Mouse (Mus musculus): Measurements from ENCODE around the gene Rad54l2. TPM values are rescaled to one million over a fixed set of nuclear protein-coding genes. Genes with fewer than 3 reads are reported as not detected.

The Rad54l2 gene
- total and polyA plus RNA-seq, 3 experiments, result 9.5 to 14.8 (median 10.7) TPM

DNA sequence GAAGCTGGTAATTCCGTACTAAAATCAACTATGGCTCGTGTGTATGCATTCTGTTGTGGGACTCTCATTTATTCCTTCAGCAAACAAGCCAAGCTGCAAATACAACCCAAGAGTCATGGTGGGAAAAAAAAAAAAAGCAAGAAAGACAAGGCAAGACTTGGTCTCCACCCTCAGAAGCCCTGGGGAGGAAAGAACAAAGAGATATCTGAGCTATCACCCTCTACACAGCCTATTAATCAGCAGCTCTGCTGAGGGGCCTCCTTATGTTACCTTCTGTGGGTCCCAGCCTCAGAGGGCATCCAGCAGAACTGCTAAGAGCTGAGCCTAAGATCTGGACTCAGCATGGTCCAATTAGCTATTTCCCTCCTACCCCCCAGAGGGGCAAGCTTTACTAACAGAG is 115.1 kb downstream of the Rad54l2 start:
- no peaks in the 10 kb centered on the region for H3K4me1 ChIP-seq (ENCODE audit: control insufficient read depth, insufficient read depth, low read length)
- H3K9ac ChIP-seq (ENCODE audit: low read depth, low read length), result no peak overlapping the region
- H3K4me3 ChIP-seq, result no peak overlapping the region
- DNase-seq, result no peak
- H3K79me2 ChIP-seq (replicated peaks; ENCODE audit: control insufficient read depth, insufficient read depth, low read length), result no peaks in the 10 kb centered on the region
- H3K36me3 ChIP-seq (ENCODE audit: control insufficient read depth, insufficient read depth, low read length), result no peaks in the 10 kb centered on the region
- 91% methylated on average over 2 of the region's 2 CpGs for WGBS
- TF ChIP-seq EP300 (IDR thresholded peaks at IDR 0.05; ENCODE audit: insufficient read depth, low read depth, low read length) (no peak), CTCF (IDR thresholded peaks at IDR 0.05) (no peak), POLR2A (IDR thresholded peaks at IDR 0.05; ENCODE audit: insufficient read depth, low read depth, low read length) (no peak)
- no peaks in the 10 kb centered on the region for H3K27me3 ChIP-seq (ENCODE audit: control insufficient read depth, insufficient read depth, low read length)
- intact Hi-C loops (cut with DNase I), result no loop called here
- H3K27ac ChIP-seq, result no peak overlapping the region

DNA sequence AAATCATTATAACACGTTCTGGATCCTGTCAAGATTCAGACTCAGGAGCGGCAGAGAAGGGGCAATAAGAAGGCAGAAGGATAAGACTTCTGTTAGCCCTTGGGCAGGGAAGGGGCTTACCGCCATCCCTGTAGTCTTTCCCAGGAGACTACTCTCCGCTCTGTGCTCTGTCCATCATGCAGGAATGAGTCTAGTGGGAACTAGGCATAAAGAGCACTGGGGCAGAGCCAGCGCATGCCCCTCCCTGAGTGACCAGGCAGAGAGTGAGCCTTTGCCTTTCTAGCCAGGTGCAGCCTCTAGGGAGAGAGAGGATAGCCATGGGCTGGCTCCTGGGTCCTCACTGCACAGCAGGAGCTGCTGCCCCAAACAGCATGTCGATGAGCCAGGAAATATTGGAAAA is 124.1 kb downstream of the Rad54l2 start:
- no peaks in the 10 kb centered on the region for H3K36me3 ChIP-seq (ENCODE audit: control insufficient read depth, insufficient read depth, low read length)

DNA sequence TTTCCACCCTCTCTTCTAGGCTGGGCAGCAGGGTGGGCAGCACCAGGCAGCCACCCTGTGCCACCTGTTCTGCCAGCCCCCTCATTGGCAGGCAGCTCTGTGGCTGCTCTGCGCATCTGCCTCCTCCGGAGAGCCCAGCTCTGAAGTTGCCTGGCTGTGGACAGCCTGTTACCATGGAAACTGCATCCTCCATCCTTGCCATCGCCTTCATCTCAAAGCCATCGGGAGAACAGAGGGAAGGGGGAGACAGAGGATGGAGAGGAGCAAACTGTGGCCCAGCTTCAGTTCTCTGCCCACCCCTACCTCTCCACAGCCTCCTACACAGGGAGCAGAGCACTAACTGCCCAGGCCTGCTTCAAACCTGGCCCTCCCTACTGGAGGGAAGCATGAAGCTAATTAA is 124.6 kb downstream of the Rad54l2 start:
- no peak for DNase-seq
- Histone ChIP-seq H3K27me3 (ENCODE audit: control insufficient read depth, insufficient read depth, low read length) (no peaks in the 10 kb centered on the region), H3K4me1 (ENCODE audit: control insufficient read depth, insufficient read depth, low read length) (peaks cover 7% of the 10 kb centered on the region; the same call in 1 of the 2 replicates), H3K9ac (ENCODE audit: low read depth, low read length) (no peak overlapping the region), H3K36me3 (ENCODE audit: control insufficient read depth, insufficient read depth, low read length) (no peaks in the 10 kb centered on the region), H3K27ac (no peak overlapping the region), H3K4me3 (no peak overlapping the region), H3K79me2 (replicated peaks; ENCODE audit: control insufficient read depth, insufficient read depth, low read length) (no peaks in the 10 kb centered on the region)
- intact Hi-C loops (cut with DNase I), result no loop called here
- WGBS, result 90% methylated on average over 4 of the region's 4 CpGs
- no peak for TF ChIP-seq CTCF (IDR thresholded peaks at IDR 0.05)
- no peak for TF ChIP-seq EP300 (IDR thresholded peaks at IDR 0.05; ENCODE audit: insufficient read depth, low read depth, low read length)
- no peak for TF ChIP-seq POLR2A (IDR thresholded peaks at IDR 0.05; ENCODE audit: insufficient read depth, low read depth, low read length)

More for the DNA sequence above, 124.1 kb downstream of the Rad54l2 start:
- Histone ChIP-seq H3K27ac (no peak overlapping the region), H3K4me1 (ENCODE audit: control insufficient read depth, insufficient read depth, low read length) (peaks cover 7% of the 10 kb centered on the region; the same call in 1 of the 2 replicates), H3K79me2 (replicated peaks; ENCODE audit: control insufficient read depth, insufficient read depth, low read length) (no peaks in the 10 kb centered on the region), H3K27me3 (ENCODE audit: control insufficient read depth, insufficient read depth, low read length) (no peaks in the 10 kb centered on the region), H3K9ac (ENCODE audit: low read depth, low read length) (no peak overlapping the region), H3K4me3 (no peak overlapping the region)
- intact Hi-C loops (cut with DNase I), result no loop called here
- DNase-seq, result no peak
- TF ChIP-seq POLR2A (IDR thresholded peaks at IDR 0.05; ENCODE audit: insufficient read depth, low read depth, low read length), result no peak
- TF ChIP-seq CTCF (IDR thresholded peaks at IDR 0.05), result no peak
- no peak for TF ChIP-seq EP300 (IDR thresholded peaks at IDR 0.05; ENCODE audit: insufficient read depth, low read depth, low read length)
- 85% methylated on average over 6 of the region's 6 CpGs for WGBS

DNA sequence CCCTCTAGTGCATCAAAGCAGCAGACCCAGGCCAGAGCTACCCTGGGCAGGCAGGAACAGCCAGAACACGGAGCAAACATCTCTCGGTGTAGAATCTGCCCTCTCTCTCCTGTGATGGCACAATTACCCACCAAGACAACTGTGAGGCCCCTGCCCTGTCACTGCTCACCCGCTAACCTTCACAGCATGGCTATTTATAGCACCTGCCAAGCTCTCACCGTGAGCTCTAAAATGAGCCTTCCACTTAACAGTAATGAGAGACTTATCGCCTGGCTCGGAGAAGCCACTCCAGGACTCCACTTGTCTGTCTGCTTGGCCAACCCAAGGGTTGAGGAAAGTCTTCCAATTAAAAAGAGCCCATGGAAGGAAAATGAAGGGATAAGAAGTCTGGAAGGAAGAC is 125.8 kb downstream of the Rad54l2 start:
- Histone ChIP-seq H3K36me3 (ENCODE audit: control insufficient read depth, insufficient read depth, low read length) (no peaks in the 10 kb centered on the region), H3K9ac (ENCODE audit: low read depth, low read length) (no peak overlapping the region), H3K4me1 (ENCODE audit: control insufficient read depth, insufficient read depth, low read length) (peaks cover 7% of the 10 kb centered on the region; the same call in 1 of the 2 replicates), H3K4me3 (no peak overlapping the region), H3K27me3 (ENCODE audit: control insufficient read depth, insufficient read depth, low read length) (no peaks in the 10 kb centered on the region), H3K79me2 (replicated peaks; ENCODE audit: control insufficient read depth, insufficient read depth, low read length) (no peaks in the 10 kb centered on the region), H3K27ac (no peak overlapping the region)
- peak in 1 of 2 experiments; percentile 27 for DNase-seq
- intact Hi-C loops (cut with DNase I), result no loop called here
- no peak for TF ChIP-seq CTCF (IDR thresholded peaks at IDR 0.05)
- no peak for TF ChIP-seq EP300 (IDR thresholded peaks at IDR 0.05; ENCODE audit: insufficient read depth, low read depth, low read length)
- TF ChIP-seq POLR2A (IDR thresholded peaks at IDR 0.05; ENCODE audit: insufficient read depth, low read depth, low read length), result no peak
- WGBS, result 61% methylated on average over 6 of the region's 6 CpGs

DNA sequence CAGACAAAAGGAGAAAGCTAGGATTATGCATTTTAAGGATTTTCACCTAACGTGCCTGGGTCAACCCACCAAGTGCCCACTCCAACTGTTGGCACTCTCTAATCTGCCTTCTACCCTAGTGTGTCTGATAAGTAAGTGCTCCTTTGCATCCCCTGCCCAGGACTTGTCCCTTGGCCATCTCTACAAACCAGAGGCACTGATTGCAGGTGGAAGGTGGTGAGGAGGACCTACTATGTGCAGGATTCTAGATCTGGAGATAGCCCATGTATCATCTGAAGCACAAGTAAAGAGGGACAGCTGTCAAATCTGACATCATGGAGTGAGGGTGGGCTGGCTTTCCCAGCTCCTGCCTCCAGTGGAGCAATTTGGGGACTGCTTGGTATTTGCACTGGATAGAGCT is 129.1 kb downstream of the Rad54l2 start:
- no peak overlapping the region for H3K9ac ChIP-seq (ENCODE audit: low read depth, low read length)
- no peak for TF ChIP-seq POLR2A (IDR thresholded peaks at IDR 0.05; ENCODE audit: insufficient read depth, low read depth, low read length)
- no peak for TF ChIP-seq CTCF (IDR thresholded peaks at IDR 0.05)
- TF ChIP-seq EP300 (IDR thresholded peaks at IDR 0.05; ENCODE audit: insufficient read depth, low read depth, low read length), result no peak
- no peaks in the 10 kb centered on the region for H3K36me3 ChIP-seq (ENCODE audit: control insufficient read depth, insufficient read depth, low read length)
- H3K27me3 ChIP-seq (ENCODE audit: control insufficient read depth, insufficient read depth, low read length), result no peaks in the 10 kb centered on the region; the same call in 1 of the 2 replicates
- no peaks in the 10 kb centered on the region for H3K79me2 ChIP-seq (replicated peaks; ENCODE audit: control insufficient read depth, insufficient read depth, low read length)
- DNase-seq, result no peak
- peaks cover 7% of the 10 kb centered on the region; the same call in 1 of the 2 replicates for H3K4me1 ChIP-seq (ENCODE audit: control insufficient read depth, insufficient read depth, low read length)
- 88% methylated on average over 1 of the region's 1 CpGs for WGBS
- intact Hi-C loops (cut with DNase I), result no loop called here
- H3K4me3 ChIP-seq, result no peak overlapping the region
- no peak overlapping the region for H3K27ac ChIP-seq

DNA sequence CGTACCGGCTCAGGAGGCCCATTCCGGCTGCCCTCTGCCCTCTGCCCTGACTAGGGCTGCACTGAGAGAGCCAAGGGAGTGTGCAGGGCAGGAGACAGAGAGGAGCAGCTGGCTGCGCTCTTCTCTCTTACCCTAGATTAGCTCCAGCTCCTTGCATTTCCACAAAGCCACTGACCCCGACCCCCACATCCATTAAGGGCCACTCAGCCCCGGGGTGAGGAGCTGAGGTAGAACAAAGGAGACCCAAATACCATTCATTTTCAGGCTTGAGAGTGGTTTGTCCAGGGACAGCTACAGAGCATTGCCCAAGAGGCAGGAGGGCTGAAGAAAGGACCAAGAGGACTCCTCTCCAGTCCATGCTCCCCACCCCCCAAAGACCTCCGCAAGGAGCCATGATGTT is 129.6 kb downstream of the Rad54l2 start:
- no peak overlapping the region for H3K9ac ChIP-seq (ENCODE audit: low read depth, low read length)
- TF ChIP-seq POLR2A (IDR thresholded peaks at IDR 0.05; ENCODE audit: insufficient read depth, low read depth, low read length), result no peak
- TF ChIP-seq EP300 (IDR thresholded peaks at IDR 0.05; ENCODE audit: insufficient read depth, low read depth, low read length), result no peak
- TF ChIP-seq CTCF (IDR thresholded peaks at IDR 0.05), result no peak
- H3K36me3 ChIP-seq (ENCODE audit: control insufficient read depth, insufficient read depth, low read length), result no peaks in the 10 kb centered on the region
- DNase-seq, result no peak
- H3K27me3 ChIP-seq (ENCODE audit: control insufficient read depth, insufficient read depth, low read length), result no peaks in the 10 kb centered on the region; the same call in 1 of the 2 replicates
- 81% methylated on average over 7 of the region's 7 CpGs for WGBS
- intact Hi-C loops (cut with DNase I), result no loop called here
- H3K4me1 ChIP-seq (ENCODE audit: control insufficient read depth, insufficient read depth, low read length), result peaks cover 7% of the 10 kb centered on the region; the same call in 1 of the 2 replicates
- H3K79me2 ChIP-seq (replicated peaks; ENCODE audit: control insufficient read depth, insufficient read depth, low read length), result no peaks in the 10 kb centered on the region
- no peak overlapping the region for H3K4me3 ChIP-seq
- H3K27ac ChIP-seq, result no peak overlapping the region

Measured in heart, adult 2 months (tissue).